Mouse (Mus musculus) cerebellum, adult 9-11 months (tissue): ENCODE data around the gene Stk32c.

Source experiments
- DNase-seq: peaks from one replicate; pipeline ENCODE4 v3.0.0; 2022

The Stk32c gene

DNA sequence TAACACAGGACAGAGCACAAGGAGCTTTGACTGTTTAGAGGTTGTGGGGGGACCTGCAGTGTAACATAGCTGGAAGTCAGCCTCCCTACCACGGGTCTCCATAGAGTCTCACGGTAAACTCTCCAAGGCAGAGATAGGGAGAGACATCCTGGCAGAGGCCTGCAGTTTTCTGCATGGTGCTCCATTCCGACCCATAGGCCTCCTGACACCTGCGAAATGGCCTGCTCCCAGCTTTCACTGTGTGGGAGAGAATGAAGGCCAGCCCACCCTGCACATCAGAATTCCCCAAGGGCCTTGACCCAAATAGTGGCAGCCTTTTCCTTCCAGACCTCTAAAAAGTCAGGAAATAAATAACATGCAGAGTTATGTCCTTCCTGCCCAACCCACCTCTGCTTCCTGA lies 22.5 kb downstream of the Stk32c start:
- DNase-seq = no peak

DNA sequence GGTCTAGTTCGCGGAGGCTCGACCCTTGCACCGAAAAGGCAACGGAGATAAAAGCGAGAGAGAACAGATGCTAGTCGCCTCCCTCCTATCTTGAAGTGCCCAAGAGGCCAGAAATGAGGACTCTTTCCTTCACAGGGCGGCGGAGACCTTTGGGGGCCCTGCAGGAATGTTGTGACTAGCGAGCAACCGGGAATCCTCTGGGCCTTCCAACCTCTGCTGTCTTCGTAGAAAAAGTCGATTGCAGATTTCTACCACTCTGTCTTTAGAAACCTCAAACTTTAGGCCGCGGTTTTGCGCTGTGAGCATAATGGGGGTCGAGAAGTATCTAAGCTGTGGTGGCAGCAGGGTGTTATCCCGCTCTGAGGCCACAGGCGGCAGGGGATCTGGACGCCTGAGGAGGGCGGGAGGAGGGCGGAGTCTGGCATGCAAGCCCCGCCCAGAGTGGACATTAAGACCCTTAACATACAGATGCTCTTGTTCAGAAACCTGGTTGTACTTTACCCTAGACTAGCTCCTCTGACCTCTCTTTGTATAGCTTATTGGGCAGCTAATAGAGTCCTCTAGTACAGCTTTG lies 24.4 kb downstream of the Stk32c start:
- no peak for DNase-seq

DNA sequence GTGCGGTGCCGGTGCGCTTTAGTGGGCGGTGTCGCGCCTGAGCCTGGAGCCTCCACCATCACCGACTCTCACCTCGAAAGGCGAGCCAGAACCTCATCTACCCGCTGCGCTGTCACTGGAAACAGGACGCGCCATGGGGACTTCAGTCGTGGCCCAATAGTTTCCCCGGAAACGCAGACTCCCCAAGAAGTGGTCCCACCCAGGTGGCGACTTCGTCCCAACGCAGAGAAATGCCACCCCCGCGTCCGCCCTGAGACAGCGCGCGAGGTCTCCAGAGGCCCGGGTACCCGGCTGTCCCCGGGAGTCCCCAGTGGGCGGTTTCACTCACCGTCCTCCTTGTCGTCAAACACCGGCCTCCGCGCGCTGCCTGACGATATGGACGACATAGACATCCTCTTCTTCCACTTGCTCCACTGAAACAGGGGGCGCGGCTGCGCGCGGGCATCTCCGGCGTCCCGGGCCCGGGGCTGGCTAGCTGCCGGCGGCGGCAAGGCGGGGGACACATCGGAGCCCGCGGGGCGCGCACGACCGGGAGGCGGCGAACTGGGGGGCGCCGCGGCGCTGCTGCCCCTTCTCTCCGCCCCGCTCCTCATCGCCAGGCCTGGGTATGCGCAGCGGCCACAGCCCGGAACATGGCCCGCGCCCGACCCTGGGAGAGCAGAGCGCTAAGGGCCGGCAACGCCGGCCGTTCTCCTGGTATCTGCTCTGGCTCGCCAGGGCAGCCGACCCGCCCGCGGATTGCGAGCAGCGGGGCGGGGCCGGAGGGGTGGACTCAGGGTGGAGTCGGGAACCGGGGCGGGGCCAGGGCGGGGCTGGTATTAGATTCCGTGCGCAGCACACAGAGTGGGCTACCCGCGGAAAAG lies 25.1 kb downstream of the Stk32c start:
- peak; percentile 67 for DNase-seq

DNA sequence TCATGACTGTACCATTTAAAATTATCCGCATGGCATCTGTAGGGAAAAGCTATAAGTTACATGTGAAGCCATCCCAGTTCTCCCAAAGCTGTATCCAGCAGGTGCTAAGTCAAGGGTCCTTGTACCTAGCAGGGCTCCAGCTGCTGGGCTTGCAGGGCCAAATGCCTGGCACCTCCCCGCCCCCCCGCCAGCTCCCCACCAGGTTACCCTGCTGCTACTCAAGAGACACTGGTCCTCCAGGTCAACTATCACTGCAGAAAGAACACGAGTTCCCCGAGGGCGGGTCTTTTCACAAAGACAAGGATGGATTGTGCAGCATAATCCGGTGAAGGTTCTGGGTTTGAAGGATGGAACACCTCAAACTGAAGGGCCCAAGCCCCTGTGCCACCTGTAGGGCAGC lies 25.8 kb downstream of the Stk32c start:
- no peak for DNase-seq

GRCm38 (mm10) chr7:139186436-139186835 lies 26.7 kb downstream of the Stk32c start:
- no peak for DNase-seq

- no peak for DNase-seq
Observed at GRCm38 (mm10) chr7:139185971-139186370, 27.1 kb downstream of the Stk32c start.

GRCm38 (mm10) chr7:139184846-139185245 lies 28.3 kb downstream of the Stk32c start:
- no peak for DNase-seq

- DNase-seq = no peak
Observed at GRCm38 (mm10) chr7:139184396-139184795, 28.7 kb downstream of the Stk32c start.

DNA sequence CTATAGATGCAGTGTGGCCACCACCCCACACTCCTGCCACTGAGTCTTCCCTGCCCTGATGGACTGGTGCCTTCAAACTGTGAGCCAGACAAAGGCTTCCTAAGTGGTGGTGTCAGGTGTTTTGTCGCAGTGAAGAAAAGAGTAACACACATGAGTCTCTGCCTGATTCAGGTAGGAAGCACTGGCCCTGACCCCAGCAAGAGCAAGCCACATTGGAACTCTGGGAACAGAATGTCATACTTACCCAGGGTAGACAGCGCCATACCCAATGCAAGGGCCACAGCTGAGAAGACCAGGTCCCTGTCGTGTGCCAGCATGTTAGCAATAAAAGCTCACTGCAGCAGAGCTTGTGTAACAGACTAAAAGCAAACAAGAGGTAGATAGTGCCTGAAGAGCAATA lies 33.0 kb downstream of the Stk32c start:
- DNase-seq = no peak

DNA sequence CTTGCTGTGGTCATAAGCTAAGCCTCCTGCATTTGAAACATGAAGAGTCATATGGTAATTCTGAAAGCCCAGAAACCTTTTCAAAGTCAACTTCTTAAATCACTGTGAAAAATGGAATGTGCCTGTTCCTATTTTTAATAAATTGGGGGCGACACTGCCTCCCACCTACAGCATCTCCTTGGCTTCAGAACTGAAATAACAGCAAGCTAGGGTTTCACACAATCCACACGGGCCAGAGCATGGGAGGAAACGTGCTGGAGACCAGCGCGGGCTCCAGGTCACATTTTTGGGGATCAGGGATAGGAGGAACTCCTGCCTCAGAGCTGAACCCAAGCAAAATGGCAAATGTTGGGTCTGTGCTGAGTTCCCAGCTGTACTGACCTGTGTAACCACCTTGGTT lies 33.8 kb downstream of the Stk32c start:
- no peak for DNase-seq

- no peak for DNase-seq
Observed at GRCm38 (mm10) chr7:139169143-139169542, 44.0 kb downstream of the Stk32c start.

DNA sequence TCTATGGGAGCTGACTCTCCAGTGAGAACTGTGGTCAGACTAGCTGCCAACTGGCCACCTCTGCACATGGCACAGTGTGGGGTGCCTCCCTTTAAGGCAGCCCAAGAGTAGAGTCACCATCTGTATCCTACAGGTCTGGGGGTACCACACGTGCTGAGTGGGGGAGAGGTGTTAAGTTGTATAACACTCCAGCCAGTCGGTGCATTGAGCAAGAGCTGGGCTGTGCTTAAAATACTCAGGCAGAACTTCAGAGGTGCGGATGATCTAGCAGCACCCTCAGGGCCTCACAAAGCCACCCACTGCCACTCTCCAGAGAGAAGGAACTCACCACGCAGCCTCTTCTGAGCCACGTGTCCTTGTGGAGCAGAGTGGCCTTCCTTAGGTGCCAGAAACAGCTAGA lies 48.7 kb downstream of the Stk32c start:
- no peak for DNase-seq

DNA sequence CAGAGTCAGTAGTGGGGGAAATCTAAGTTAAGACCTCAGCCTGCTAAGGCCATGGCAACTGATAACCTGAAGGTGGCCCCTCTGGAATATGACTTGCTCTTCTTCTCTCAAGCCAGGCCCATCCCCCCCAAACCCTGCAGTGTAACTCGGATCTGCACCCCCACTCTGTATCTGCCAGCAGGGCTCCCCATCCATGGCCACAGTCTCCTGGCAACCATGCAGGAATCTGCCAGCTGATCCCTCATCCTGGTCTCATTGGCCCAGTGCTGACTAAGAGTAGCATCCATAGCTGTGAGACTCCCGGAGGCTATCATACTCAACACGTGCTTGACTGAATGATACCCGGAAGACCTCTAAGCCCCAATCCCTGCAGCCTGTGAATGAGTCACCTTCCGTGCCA lies 54.2 kb downstream of the Stk32c start:
- DNase-seq = peak; percentile 14

- DNase-seq = no peak
Observed at GRCm38 (mm10) chr7:139158549-139158948, 54.6 kb downstream of the Stk32c start.

DNA sequence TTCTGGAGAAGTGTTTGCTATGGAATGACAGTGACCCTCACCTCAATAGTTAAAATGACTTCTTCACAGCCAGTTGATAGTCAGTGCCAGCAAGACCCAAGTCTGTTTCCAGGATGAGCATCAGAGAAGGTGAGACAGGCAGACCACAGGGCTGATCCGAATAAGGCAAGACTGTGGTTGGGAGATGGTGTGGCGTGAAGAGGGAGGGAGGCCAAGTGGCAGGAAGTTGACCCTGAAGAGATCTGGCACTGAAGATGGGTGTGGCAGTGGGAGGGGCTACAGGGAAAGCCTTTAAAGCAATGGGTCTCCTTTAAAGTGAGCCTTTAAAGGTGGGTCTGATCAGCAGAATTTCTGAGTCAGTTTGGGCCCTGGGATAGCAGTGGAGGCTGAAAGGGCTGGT lies 55.6 kb downstream of the Stk32c start:
- DNase-seq = no peak

- no peak for DNase-seq
Observed at GRCm38 (mm10) chr7:139156341-139157058, 56.6 kb downstream of the Stk32c start.

DNA sequence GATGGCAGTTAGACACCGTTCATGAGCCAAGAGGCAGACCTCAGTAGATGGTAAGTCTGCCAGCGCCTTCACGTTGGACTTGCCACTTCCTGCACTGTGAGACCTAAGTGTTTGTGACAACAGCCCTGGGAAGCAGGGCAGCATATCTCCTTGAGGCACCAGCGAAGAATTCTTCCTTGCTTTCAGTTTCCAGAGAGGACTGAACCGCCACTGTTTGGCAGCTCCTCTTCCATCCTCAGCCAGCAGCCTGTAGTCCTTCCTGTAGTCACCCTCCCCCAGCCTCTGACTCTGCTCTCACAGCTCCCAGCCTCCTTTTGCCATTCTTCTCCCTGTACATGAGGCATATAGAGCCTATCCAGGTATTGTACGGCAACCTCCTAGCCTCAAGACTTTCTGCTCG lies 60.2 kb downstream of the Stk32c start:
- no peak for DNase-seq

- no peak for DNase-seq
Observed at GRCm38 (mm10) chr7:139151116-139151515, 62.0 kb downstream of the Stk32c start.

- DNase-seq = no peak
Observed at GRCm38 (mm10) chr7:139149373-139149772, 63.7 kb downstream of the Stk32c start.

- DNase-seq = no peak
Observed at GRCm38 (mm10) chr7:139147360-139147759, 65.7 kb downstream of the Stk32c start.

GRCm38 (mm10) chr7:139145891-139146290 lies 67.2 kb downstream of the Stk32c start:
- DNase-seq = no peak

- DNase-seq = no peak
Observed at GRCm38 (mm10) chr7:139143785-139144184, 69.3 kb downstream of the Stk32c start.

DNA sequence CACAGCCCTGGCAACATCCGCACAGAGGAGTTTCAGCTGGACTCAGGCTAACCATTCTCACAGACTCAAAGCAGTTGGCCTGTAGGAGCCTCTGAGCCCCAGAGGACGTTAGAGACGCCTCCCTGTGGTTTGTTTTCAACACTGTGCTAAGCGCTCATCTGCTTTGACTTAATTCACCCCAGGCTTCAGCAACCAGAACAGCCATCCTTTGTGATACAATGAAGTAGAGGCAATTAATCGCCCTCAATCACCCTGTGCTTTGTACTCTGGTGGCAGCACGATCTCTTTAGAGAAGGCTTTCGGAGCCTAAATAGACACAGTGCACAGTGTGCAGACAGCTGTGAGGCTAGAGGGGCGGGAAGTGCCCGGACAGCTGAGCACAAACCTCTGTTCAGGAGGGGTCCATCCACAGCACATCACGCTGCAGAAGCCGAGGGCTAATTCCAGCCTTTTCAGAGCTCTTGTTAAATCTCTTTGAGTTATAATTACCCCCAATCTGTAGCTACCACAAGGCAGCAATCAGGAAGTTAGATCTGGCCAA lies 73.1 kb downstream of the Stk32c start:
- DNase-seq = no peak
